Mouse (Mus musculus): ENCODE data around the gene Prpf31. TPM values are rescaled to one million over a fixed set of nuclear protein-coding genes. Genes with fewer than 3 reads are reported as not detected.
A peak's percentile ranks its signal among the peaks of the same experiment; 100 is the strongest.

Prpf31 gene
- polyA plus RNA-seq, 1 experiment, result 28.9 TPM

DNA sequence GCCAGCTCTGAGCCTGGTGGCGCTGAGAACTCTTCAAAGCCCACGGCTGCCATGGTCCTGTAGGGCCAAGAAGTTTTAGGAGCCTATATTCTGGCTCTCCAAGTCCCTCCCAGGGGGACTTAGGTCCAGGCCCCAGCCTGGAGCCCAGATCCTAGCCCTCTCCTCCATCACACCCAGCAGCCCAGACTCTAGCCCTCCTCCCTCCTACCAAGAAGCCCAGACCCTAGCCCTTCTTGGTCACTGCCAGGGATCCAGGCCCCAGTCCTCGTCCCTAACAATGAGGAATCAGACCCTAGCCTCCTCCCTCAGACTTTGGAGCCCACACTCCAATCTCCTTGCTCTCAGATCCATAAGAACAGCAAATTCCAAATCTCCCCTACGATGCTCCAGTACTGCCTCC, 755 bp upstream of the Prpf31 start:
- DNase-seq (ENCODE audit: low read depth), result no peak

DNA sequence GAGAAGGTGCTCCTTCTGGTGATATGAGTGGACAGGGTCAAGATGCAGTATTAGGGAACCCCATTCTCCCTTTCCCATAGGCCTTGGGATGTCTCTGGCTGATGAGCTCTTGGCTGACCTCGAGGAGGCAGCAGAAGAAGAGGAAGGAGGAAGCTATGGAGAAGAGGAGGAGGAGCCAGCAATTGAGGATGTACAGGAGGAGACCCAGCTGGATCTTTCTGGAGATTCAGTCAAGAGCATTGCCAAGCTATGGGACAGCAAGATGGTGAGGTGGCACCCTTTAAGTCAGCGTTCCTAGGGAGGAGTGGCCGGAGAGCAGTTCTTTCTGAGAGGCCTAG, 662 bp downstream of the Prpf31 start:
- no peak for DNase-seq (ENCODE audit: low read depth)

DNA sequence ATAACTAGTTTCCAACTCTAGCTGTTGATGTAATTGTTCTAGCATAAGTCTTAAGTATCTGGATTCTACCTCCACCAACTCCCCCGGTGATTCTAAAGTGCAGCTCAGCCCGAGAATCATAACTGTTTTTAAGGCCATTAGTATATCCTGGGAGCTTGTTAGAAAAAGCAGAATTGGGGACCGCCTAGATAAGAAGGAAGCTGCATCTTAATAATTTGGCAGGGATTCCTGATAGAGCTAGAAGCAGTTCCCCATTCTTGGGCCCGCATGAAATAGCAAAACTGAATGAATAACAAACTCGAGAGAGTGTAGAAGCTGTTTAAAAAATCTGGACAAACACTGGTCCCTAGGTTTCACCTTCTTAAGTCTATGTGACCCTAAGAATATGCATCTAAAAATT, 13.6 kb downstream of the Prpf31 start:
- DNase-seq (ENCODE audit: low read depth), result no peak

DNA sequence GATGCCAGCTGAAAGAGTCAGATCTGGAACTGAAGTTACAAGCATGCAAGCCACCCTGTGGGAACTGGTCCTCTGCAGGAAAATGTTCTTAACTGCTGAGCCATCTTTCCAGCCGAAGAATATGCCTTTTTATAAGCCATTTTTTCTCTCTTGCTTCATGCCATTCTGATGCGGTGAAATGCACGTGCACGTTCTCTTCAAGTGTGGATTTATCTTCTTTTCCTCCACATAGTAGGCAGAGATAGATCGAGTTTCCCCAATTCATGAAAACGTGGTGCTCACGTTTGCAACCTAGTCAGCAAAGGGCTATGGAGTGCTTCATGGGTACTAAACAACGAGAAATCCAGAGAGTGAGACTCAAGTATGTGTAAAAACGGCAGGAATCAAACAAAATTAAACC, 14.1 kb downstream of the Prpf31 start:
- no peak for DNase-seq (ENCODE audit: low read depth)

DNA sequence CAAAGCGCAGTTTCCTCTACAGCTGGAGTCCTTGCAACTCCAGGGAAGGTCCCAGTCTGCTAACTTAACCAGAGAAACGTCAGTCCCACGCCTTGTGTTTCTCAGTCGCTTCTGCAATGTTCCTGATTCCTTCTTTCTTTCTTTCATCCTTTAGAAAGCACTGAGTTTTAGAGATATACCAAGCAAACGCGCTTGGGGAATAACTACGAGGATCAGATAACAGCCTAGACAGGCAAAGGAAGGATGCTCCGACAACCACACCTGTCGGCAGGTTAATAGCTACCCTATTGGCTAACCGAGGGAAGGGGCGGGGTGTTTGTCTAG, 14.5 kb downstream of the Prpf31 start:
- no peak for DNase-seq (ENCODE audit: low read depth)

DNA sequence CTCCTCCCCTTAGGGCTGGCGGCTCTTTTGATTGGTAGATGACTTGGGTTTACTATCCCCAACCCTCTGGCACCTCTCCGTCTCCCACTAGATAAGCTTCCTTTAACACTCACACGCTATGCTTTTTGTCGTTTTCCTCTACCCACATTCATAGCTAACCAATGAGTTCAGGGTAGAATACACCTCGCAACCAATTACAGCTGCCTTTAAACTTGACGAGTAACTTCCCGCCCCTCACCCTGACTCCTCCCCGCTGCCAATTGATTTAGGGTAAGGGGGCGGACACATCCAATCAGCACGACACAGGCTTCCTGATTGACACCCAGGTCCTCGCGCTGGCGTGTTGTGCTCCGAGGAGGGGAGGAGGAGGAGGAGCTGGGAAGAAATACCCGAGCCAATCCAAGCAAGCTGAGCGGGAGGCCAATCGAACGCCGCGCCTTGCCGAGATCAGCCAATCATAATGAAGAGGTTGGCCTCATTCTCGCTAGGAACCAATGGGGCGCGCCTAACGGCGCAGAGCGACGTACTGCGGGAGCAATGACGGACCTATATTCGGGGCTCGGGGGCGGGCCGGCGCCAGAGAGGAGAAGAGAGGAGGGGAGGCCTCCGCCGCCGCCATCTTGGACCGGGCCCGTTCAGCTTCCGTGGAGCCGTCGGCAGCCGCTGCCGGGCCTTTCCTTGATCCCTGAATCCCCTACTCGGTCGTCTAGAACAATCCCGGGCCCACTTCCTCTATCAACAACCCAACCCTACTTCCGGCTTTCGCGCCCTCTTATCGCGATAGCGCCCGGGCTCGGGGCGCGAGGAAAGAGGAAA, 15.1 kb downstream of the Prpf31 start, which contains the start of gene Cnot3:
Gene Cnot3, plus strand, starts transcription at position 597 of the 816 bp plus-strand sequence.
- DNase-seq (ENCODE audit: low read depth), result peak; percentile 98

DNA sequence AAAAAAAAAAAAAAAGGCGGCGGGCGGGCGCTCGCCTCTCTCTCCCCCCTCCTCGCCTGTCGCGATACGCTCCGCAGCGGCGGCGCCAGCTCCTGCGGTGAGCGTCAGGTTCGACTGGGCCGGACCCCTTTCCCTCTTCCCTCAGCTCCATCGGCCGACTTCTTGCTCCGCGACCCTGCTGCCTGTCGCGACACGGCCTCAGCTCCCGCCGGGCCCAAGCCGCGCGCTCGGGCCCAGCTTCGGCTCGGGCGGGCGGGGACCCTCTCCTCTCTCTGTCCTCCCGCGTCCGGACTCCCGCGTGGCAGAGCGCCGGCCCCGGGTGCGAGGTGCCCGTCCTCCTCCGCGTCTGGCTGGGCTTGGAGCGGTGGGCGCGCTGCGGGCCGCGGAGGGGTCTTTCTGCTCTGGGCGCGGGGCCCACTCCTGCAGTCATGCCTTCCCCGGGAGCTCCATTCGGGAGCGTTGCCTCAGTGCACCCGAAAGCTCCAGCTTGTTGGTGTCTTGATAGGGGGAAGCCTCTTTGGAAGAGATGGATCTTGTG, 15.8 kb downstream of the Prpf31 start:
- DNase-seq (ENCODE audit: low read depth), result no peak

DNA sequence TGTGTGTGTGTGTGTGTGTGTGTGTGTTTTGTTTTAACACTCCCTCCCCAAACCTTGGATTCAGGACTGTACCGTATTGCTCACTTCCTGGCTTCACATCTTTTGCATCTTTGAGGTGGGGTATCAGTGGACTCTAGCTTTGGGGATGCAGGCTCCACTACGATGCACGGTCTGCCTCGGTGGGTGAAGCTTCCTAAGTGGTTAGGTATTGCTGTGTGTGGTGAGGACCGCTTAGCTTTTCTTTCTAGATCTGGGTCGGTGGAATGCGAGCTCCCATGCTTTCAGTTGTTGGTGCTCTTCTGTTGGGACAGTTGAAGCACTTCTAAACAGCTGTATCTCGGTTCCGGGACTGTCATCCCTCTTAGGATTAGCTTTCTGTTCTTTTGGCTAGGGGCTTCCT, 16.4 kb downstream of the Prpf31 start:
- no peak for DNase-seq (ENCODE audit: low read depth)

DNA sequence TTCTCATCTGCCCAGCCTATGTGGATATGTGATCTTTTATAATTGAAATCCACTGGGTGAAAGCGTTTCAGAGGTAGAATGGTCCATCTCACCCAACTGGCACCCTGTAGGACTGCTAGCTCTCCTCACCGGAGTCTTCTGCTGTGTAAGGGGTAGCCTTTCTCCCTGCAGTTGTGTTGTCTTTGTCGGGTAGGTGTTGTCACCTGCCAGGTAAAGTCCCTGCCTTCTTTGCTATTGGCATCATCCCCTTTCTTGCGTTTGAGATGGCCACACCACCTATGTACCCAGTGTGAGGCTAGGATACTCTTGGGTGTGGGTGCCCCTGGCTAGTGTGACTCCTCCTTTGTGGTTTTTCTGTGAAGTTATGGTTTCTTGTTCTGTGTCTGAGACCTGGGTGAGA, 16.9 kb downstream of the Prpf31 start:
- no peak for DNase-seq (ENCODE audit: low read depth)

DNA sequence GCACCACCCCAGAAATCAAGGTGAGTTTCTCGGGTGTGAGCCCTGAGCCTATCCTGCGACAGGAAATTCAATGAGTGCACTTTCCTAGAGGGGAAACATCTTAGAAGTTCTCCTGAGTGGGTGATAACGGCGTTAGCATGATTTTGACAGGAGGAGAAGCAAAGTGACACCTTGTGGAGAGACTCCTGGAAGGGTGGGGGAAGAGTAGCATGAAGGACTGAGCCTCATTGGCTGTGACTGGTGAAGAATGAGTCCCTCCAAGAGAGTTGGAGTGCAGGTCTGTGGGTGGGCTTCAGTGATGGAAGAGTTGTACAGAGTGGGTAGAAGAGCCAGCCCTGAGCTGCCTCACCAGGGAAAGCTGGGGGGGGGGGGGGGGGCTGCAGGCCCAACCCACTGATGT, 27.2 kb downstream of the Prpf31 start:
- no peak for DNase-seq (ENCODE audit: low read depth)

DNA sequence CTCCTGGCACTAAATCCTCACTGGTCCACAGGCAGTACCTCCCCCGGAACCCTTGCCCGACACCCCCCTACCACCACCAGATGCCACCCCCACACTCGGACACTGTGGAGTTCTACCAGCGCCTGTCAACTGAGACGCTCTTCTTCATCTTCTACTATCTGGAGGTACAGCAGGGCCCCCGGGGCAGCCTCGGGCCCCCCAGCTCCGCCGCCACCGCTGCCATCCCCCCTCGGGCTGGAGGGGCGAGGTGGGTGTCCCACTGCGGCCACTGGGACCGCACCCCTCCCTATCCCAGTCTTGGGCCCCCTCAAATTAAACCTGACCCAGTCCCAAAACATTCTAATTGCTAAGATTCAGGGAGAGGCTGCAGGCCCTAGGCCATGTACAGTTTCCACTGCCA, 28.8 kb downstream of the Prpf31 start:
- no peak for DNase-seq (ENCODE audit: low read depth)

DNA sequence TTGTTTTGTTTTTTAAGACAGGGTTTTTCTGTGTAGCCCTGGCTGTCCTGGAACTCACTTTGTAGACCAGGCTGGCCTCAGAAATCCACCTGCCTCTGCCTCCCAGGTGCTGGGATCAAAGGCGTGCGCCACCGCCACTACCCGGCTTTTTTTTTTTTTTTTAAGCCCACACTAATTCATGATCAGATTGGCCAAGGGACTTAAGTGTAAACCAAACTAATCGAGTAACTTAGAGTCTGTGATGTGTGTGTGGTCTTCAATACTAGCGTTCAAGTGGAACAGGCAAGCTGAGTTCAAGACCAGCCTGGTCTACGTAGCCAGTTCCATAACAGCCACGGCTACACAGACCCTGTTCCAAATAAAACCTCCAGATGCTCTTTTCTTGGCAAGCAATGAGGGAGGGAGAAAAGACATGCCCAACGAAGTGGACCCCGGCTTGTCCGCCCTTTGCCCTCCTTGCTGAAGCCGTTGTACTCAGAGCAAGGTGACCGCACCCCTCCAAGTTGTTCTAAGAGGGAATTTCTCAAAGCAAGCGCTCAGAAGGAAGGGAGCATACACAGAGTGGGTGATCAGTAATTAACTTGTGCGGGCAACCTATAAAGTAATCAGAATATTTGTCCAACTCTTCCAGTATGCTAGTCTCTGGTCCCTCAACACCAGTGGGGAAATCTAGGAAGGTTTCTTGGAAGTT, 34.9 kb downstream of the Prpf31 start:
- DNase-seq (ENCODE audit: low read depth), result no peak

DNA sequence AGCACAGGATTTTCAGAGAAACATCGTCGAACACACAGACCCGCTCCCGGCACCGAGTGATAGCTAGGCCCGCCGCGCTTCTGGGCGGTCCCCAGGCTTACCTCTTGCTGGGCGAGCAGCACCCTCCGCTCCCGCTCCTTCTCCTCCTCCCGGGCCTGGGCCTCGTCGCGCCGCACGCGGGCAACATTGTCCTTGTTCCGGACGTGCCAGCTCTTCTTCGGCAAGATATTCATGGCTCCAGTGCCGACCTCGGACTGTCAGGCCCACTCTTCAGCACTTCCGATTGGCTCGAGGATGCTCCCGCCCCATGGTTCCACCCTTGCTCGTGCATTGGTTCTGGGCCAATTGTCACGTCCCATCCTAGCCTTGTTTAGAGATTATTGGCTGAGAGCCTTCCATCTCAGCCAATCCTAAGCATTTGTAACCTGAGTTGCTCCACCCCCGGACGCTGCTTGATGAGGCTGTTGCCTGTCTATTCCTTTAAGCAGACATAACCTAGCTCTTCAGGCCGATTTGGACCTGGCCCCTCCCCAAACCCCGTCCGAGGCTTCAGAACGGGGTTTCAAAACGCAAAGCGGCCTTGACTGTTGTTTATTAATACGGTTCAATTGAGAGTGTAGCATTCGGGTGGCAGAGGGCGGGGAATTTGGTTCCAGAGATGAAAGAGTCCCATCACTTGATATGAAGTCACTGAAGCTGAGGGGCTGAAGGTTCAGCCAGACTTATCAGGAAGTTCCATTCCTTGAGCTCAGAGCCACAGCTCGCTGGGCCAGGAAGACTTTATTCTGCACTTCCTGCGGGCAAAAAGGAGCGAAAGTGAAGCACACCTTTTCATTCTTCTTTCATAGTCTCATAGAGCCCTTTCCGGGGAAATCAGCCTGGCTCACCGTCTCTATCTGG, 35.7 kb downstream of the Prpf31 start, which contains the start of gene Leng1:
Gene Leng1, minus strand, starts transcription at position 626 of the 900 bp plus-strand sequence.
- peak; percentile 93 for DNase-seq (ENCODE audit: low read depth)

DNA sequence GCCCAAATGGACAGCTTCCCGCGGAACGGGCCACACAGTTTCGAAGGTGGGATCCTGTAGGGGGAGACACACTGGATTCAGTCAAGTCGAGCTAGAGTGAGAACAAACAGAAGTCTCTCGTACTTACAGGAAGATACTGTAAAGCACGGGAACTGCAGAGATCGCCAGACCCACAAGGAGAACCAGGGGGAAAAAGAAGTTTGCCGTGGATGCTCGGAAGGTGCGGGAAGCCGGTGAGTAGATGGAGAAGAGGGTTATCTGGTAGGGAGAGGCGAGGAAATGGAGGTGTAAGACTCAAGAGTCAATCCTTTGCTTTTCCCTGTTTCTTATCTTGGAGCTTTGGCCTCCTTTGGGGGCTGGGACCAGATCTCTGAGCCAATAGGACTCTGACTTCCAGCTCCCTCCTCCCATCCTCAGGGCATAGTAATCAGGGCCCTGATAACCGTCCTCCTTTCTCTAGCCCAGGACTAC, 37.2 kb downstream of the Prpf31 start:
- DNase-seq (ENCODE audit: low read depth), result no peak

DNA sequence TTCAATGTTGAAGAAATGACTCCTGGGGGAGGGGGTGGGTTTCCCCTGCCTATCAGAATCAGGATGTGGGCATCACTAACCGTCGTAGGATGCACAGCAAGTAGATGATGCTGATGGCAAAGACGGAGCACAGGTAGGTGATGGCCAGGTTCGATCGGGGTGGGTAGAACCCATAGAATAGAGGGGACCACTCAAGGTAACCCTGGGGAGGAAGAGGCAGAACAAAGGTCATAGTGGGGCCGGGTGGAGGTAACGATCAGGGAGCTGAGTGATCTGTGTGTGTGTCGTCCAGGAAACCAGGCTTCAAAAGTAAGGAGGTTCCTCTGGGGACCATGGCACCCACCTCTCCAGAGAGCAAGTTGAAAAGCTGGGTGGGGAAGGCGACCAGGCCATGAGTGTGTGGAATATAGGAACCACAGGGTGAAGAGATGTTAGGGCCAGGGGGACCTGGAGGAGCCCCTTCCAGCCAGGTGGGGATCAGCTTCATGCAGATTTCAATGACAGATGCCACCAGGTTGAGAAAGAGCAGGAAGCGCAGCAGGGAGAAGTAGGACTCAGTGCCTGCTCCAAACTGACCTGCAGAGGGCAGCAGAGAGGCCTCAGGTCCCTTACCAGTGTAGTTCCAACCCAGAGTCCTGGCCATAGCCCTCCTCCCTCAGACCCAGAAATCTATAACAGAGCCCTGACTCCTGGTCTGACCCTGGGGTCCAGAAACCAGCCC, 44.9 kb downstream of the Prpf31 start:
- DNase-seq (ENCODE audit: low read depth), result no peak

DNA sequence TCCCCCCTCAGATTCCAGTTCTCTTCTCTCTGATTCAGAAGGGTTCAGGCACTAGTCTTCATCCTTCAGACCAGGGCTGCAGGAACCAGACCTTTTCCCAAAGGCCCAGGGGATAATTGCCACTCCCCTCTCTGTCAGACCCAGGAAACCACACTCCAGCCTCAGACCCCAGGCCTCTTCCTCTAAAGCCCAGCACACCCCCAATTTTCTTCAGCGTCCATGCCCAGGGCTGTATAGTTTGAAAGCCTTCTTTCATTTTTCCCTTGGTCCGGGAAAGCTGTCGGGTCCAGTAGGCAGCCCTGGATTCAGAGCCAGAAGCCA, 45.4 kb downstream of the Prpf31 start:
- no peak for DNase-seq (ENCODE audit: low read depth)

DNA sequence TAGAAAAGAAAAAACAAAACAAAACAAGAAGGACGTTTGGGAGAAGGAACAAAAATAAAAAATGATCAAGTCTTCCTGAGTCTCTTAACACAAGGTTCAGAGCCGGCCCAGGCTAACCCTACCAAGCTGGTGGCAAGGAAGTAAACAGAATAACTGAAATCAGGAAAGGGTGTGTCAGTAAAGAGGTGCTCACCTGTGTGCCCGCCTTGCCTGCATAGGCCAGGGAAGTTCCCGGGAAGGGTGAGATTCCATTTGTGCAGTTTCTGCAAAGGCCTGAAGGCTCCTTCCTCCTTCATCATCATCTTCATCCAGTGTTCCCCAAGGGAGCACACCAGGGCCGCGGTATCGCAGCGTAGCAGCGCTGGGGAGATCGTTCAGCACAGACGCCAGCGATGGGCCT, 46.6 kb downstream of the Prpf31 start:
- no peak for DNase-seq (ENCODE audit: low read depth)

DNA sequence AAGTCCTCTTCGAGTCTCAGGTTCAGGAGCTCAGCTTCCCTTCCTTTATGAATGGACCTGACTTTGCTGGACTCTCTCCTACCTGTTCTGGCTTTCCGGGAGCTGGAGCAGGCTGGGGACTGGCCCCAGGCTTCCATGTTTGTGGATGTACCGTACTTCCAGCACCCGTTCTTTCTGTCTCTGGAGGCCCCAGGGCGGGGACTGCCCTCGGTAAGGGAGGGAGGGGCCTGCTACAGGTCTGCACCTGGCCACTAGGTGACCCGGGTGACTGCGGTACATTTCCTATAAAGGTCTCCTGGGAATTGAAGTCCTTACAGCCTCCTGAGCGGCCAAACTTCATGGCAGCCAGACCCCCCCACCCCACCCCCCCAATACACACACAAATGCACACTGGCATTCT, 47.6 kb downstream of the Prpf31 start, which contains the start of gene Tmc4:
Gene Tmc4, minus strand, starts transcription at position 212 of the 400 bp plus-strand sequence.
- no peak for DNase-seq (ENCODE audit: low read depth)

DNA sequence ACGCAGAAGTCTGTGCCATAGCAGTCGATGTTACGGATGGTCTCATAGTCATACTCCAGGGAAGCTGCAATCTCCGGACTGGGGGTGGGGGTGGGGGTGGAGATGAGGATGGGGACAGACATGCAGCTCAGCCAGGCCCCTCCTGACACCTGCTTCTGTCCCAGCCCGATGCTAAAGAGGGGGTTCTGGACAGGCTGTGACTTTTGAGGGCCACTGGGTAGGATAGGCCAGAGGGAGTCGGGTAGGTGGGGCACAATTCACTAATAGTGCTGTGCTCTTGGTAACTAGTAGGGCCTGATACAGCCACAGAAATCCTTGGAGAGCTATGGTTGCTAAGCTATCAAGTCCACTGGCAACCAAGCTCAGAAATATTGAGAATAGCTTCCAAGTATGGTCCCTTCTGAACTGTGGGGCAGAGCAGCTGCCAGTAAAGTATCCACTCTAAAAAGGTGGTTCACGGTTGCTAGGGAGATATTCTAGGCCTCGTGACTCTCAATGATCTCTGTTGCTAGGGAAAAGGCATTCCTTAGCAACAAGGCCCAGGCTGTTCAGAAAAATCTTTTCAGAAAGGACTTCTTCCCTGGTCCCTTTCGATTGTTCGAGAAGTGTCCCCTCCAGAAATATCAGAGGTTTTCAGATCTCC, 54.2 kb downstream of the Prpf31 start:
- no peak for DNase-seq (ENCODE audit: low read depth)

DNA sequence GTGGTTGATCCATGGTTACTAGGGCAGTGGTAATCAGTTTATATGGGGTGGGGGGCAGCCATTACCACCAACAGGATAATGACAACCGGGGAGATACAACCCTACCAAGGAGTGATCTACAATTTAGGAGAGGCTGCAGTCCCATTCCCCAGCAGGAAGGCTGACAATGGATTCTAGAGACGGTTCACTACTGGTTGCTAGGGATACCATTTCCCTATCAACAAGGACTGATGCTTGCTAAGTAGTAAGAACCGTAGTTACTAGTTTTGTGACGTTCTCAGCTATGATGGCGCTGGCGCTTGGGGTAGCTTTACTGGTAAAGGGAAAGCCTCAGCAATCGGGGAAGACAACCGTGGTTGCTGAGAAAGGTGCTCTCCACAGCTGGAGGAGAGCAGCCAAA, 54.9 kb downstream of the Prpf31 start:
- no peak for DNase-seq (ENCODE audit: low read depth)
